Mouse (Mus musculus): Measurements from ENCODE around the gene Pax9.

GRCm38 (mm10) chr12:56701004-56701403 lies 9.4 kb downstream of the Pax9 start:
- TF ChIP-seq CTCF (IDR thresholded peaks at IDR 0.05; ENCODE audit: extremely low read depth, insufficient read depth, insufficient read length, insufficient replicate concordance) = no peak
- no peak for TF ChIP-seq POLR2A (IDR thresholded peaks at IDR 0.05; ENCODE audit: low read depth, low read length)

All from spleen, adult 2 months (tissue).